8 mouse cellular contexts compared by ENCODE assay signal in genomic region chr2:174472407-174472806, GRCm38 (mm10). TPM values are rescaled to one million over a fixed set of nuclear protein-coding genes. Genes with fewer than 3 reads are reported as not detected.
DNase-seq lines count a peak whose midpoint lies in the region; ATAC-seq and TF ChIP-seq lines count a peak whose summit lies in the region.

No protein-coding gene starts in this region.

- no peak for TF ChIP-seq CTCF in E14TG2a.4 (conservative IDR thresholded peaks at IDR 0.05; ENCODE audit: low read length)
- no peak for TF ChIP-seq CTCF in olfactory bulb, adult 2 months (IDR thresholded peaks at IDR 0.05; ENCODE audit: insufficient read depth, low read depth, low read length)

- no peak for TF ChIP-seq POLR2A in limb, embryonic 14.5 days (IDR thresholded peaks at IDR 0.05; ENCODE audit: borderline replicate concordance, extremely low read depth, insufficient read depth, insufficient read length)
- no peak for TF ChIP-seq POLR2A in olfactory bulb, adult 2 months (IDR thresholded peaks at IDR 0.05; ENCODE audit: insufficient read depth, low read depth, low read length)

- H3K36me3 ChIP-seq in heart, embryonic 10.5 days: peaks cover 36% of the 10 kb centered on the region
- H3K36me3 ChIP-seq in E14TG2a.4 (ENCODE audit: insufficient read depth, low read length): peaks cover 40% of the 10 kb centered on the region
- H3K36me3 ChIP-seq in limb, embryonic 14.5 days (ENCODE audit: control insufficient read depth, insufficient read depth, low read length): peaks cover 21% of the 10 kb centered on the region

- peak overlapping the region; percentile 78 for H3K4me3 ChIP-seq in heart, embryonic 10.5 days
- H3K4me3 ChIP-seq in E14TG2a.4 (replicated peaks; ENCODE audit: low read length): peak overlapping the region; percentile 90
- peak overlapping the region; percentile 87 for H3K4me3 ChIP-seq in limb, embryonic 14.5 days (replicated peaks; ENCODE audit: low read length)
- H3K4me3 ChIP-seq in olfactory bulb, adult 2 months (ENCODE audit: insufficient read depth, low read depth, low read length): peak overlapping the region; percentile 87

- WGBS in heart, embryonic 10.5 days: 8% methylated on average over 30 of the region's 30 CpGs
- 10% methylated on average over 30 of the region's 30 CpGs for WGBS in limb, embryonic 14.5 days
- WGBS in olfactory bulb, adult 2 months: 7% methylated on average over 30 of the region's 30 CpGs

- ATAC-seq in erythroid progenitor cell, adult 5-6 weeks (replicated peaks; ENCODE audit: low FRiP score, poor library complexity, severe bottlenecking): peak; percentile 28
- peak; percentile 14 for ATAC-seq in limb, embryonic 14.5 days (ENCODE audit: low FRiP score, low read depth)

- 0 out of 2 replicates have a peak, but pooled peaks cover 4% of the 10 kb centered on the region for H3K27me3 ChIP-seq in heart, embryonic 10.5 days (ENCODE audit: insufficient read depth, poor library complexity, severe bottlenecking)
- H3K27me3 ChIP-seq in E14TG2a.4 (ENCODE audit: insufficient read depth, low read length): 0 out of 2 replicates have a peak, but pooled peaks cover 3% of the 10 kb centered on the region
- no peaks in the 10 kb centered on the region for H3K27me3 ChIP-seq in limb, embryonic 14.5 days (ENCODE audit: control insufficient read depth, insufficient read depth, low read length)

- H3K9ac ChIP-seq in limb, embryonic 14.5 days (ENCODE audit: low read depth, low read length, severe bottlenecking): peak overlapping the region; percentile 80

- peak overlapping the region; percentile 69 for H3K4me2 ChIP-seq in limb, embryonic 14.5 days (replicated peaks; ENCODE audit: low read depth, low read length, severe bottlenecking)

- peaks cover 32% of the 10 kb centered on the region for H3K4me1 ChIP-seq in heart, embryonic 10.5 days
- peaks cover 47% of the 10 kb centered on the region for H3K4me1 ChIP-seq in E14TG2a.4 (replicated peaks; ENCODE audit: low read depth, low read length)
- peaks cover 8% of the 10 kb centered on the region for H3K4me1 ChIP-seq in limb, embryonic 14.5 days (ENCODE audit: control insufficient read depth, insufficient read depth, low read length)
- H3K4me1 ChIP-seq in olfactory bulb, adult 2 months (ENCODE audit: control insufficient read depth, insufficient read depth, low read length): peaks cover 9% of the 10 kb centered on the region

- no peak for DNase-seq in heart, embryonic 10.5 days (ENCODE audit: low spot score)
- no peak for DNase-seq in heart, adult 9 months (ENCODE audit: low spot score in 2 of 2)
- DNase-seq in limb, embryonic 14.5 days (ENCODE audit: low spot score): peak; percentile 12
- no peak for DNase-seq in right cerebral cortex, postnatal 36 days (ENCODE audit: low spot score in 2 of 2)
- no peak for DNase-seq in ovary, postnatal 36 days (ENCODE audit: low spot score)

- no peaks in the 10 kb centered on the region for H3K9me3 ChIP-seq in heart, embryonic 10.5 days
- H3K9me3 ChIP-seq in E14TG2a.4 (ENCODE audit: low read length): no peaks in the 10 kb centered on the region
- H3K9me3 ChIP-seq in limb, embryonic 14.5 days (ENCODE audit: control insufficient read depth, low read length): no peaks in the 10 kb centered on the region

- H3K27ac ChIP-seq in heart, embryonic 10.5 days: peak overlapping the region; percentile 95
- H3K27ac ChIP-seq in limb, embryonic 14.5 days (replicated peaks; ENCODE audit: low read depth, low read length): peak overlapping the region; percentile 58; the same call in 1 of the 2 replicates
- no peak overlapping the region for H3K27ac ChIP-seq in olfactory bulb, adult 2 months (ENCODE audit: insufficient read depth, low read depth, low read length)

RNA-seq across cellular contexts. Expression of gene Prelid3b, which starts 0.5 kb away (rescaled TPM):
- 161 and 170 TPM in 2 replicates for polyA plus RNA-seq in heart, embryonic 10.5 days (2016; fragmentation: Nextera tagmentation; extraction: Ambion mirVana)
- 43.6 and 51.5 TPM in 2 replicates for total RNA-seq in erythroid progenitor cell, adult 5-6 weeks (2015; ENCODE audit: low replicate concordance)
- total RNA-seq in erythroid progenitor cell, adult 5-6 weeks (2017; ENCODE audit: low replicate concordance): 86.8 and 131 TPM in 2 replicates
- 74.0 and 89.5 TPM in 2 replicates for polyA plus RNA-seq in limb, embryonic 14.5 days (2012; rRNA removed)
- polyA plus RNA-seq in limb, embryonic 14.5 days (2014; fragmentation: Nextera tagmentation; extraction: Ambion mirVana): 108 and 112 TPM in 2 replicates
- polyA plus RNA-seq in olfactory bulb, adult 2 months (2012; ENCODE audit: insufficient read depth, insufficient read length, low replicate concordance, missing spikeins): not detected in 2 replicates

RNA-seq across cellular contexts. Expression of gene Atp5e, which starts 8.5 kb away (rescaled TPM):
- 675 and 791 TPM in 2 replicates for polyA plus RNA-seq in heart, embryonic 10.5 days (2016; fragmentation: Nextera tagmentation; extraction: Ambion mirVana)
- 201 and 204 TPM in 2 replicates for total RNA-seq in erythroid progenitor cell, adult 5-6 weeks (2015; ENCODE audit: low replicate concordance)
- 130 and 183 TPM in 2 replicates for total RNA-seq in erythroid progenitor cell, adult 5-6 weeks (2017; ENCODE audit: low replicate concordance)
- 296 and 431 TPM in 2 replicates for polyA plus RNA-seq in limb, embryonic 14.5 days (2012; rRNA removed)
- polyA plus RNA-seq in limb, embryonic 14.5 days (2014; fragmentation: Nextera tagmentation; extraction: Ambion mirVana): 878 and 889 TPM in 2 replicates
- not detected in 2 replicates for polyA plus RNA-seq in olfactory bulb, adult 2 months (2012; ENCODE audit: insufficient read depth, insufficient read length, low replicate concordance, missing spikeins)

RNA-seq across cellular contexts. Expression of gene Tubb1, which starts 21.9 kb away (rescaled TPM):
- polyA plus RNA-seq in heart, embryonic 10.5 days (2016; fragmentation: Nextera tagmentation; extraction: Ambion mirVana): 7.6 and 12.0 TPM in 2 replicates
- total RNA-seq in erythroid progenitor cell, adult 5-6 weeks (2015; ENCODE audit: low replicate concordance): 5.4 TPM in 1 of 2 replicates, not detected in the other
- 2.0 and 2.3 TPM in 2 replicates for total RNA-seq in erythroid progenitor cell, adult 5-6 weeks (2017; ENCODE audit: low replicate concordance)
- 1.3 and 2.7 TPM in 2 replicates for polyA plus RNA-seq in limb, embryonic 14.5 days (2012; rRNA removed)
- polyA plus RNA-seq in limb, embryonic 14.5 days (2014; fragmentation: Nextera tagmentation; extraction: Ambion mirVana): 1.5 and 1.8 TPM in 2 replicates
- not detected in 2 replicates for polyA plus RNA-seq in olfactory bulb, adult 2 months (2012; ENCODE audit: insufficient read depth, insufficient read length, low replicate concordance, missing spikeins)

RNA-seq across cellular contexts. Expression of gene Ctsz, which starts 33.6 kb away (rescaled TPM):
- 124 and 133 TPM in 2 replicates for polyA plus RNA-seq in heart, embryonic 10.5 days (2016; fragmentation: Nextera tagmentation; extraction: Ambion mirVana)
- 43.2 TPM in 2 replicates for total RNA-seq in erythroid progenitor cell, adult 5-6 weeks (2015; ENCODE audit: low replicate concordance)
- total RNA-seq in erythroid progenitor cell, adult 5-6 weeks (2017; ENCODE audit: low replicate concordance): 33.8 and 34.8 TPM in 2 replicates
- polyA plus RNA-seq in limb, embryonic 14.5 days (2012; rRNA removed): 201 and 206 TPM in 2 replicates
- 218 and 221 TPM in 2 replicates for polyA plus RNA-seq in limb, embryonic 14.5 days (2014; fragmentation: Nextera tagmentation; extraction: Ambion mirVana)
- polyA plus RNA-seq in olfactory bulb, adult 2 months (2012; ENCODE audit: insufficient read depth, insufficient read length, low replicate concordance, missing spikeins): not detected in 2 replicates

RNA-seq across cellular contexts. Expression of gene Nelfcd, which starts 56.8 kb away (rescaled TPM):
- 124 and 133 TPM in 2 replicates for polyA plus RNA-seq in heart, embryonic 10.5 days (2016; fragmentation: Nextera tagmentation; extraction: Ambion mirVana)
- 88.0 and 149 TPM in 2 replicates for total RNA-seq in erythroid progenitor cell, adult 5-6 weeks (2015; ENCODE audit: low replicate concordance)
- 77.8 and 90.2 TPM in 2 replicates for total RNA-seq in erythroid progenitor cell, adult 5-6 weeks (2017; ENCODE audit: low replicate concordance)
- 118 and 132 TPM in 2 replicates for polyA plus RNA-seq in limb, embryonic 14.5 days (2012; rRNA removed)
- polyA plus RNA-seq in limb, embryonic 14.5 days (2014; fragmentation: Nextera tagmentation; extraction: Ambion mirVana): 109 and 119 TPM in 2 replicates
- not detected in 2 replicates for polyA plus RNA-seq in olfactory bulb, adult 2 months (2012; ENCODE audit: insufficient read depth, insufficient read length, low replicate concordance, missing spikeins)

Comparison
In these comparisons a context has a peak if more than half of its experiments do, and no peak if none do; other contexts are left out.
1. RNA of gene Atp5e, which starts 8.5 kb away (polyA plus RNA-seq): 296 to 889 TPM in limb, embryonic 14.5 days and 675 to 791 TPM in heart, embryonic 10.5 days; not detected in olfactory bulb, adult 2 months; every median in the first group is over 100 times any median in the second.
2. Peak in every context shown above with its lines, with median percentiles within 50 percentile points of each other: H3K4me3 ChIP-seq.